Mouse (Mus musculus): ENCODE results near the gene Hmgn1.
"Not testable (repeated sequence)": the region's sequence is repeated elsewhere in the genome, so short reads cannot be mapped to it uniquely, and the experiment has no call there.

The Hmgn1 gene

GRCm38 (mm10) chr16:96120022-96120623 is 7.4 kb downstream of the Hmgn1 start:
- no peak for DNase-seq

- DNase-seq, result no peak
Observed at GRCm38 (mm10) chr16:96114729-96115128, 12.8 kb downstream of the Hmgn1 start.

- no peak for DNase-seq
Observed at GRCm38 (mm10) chr16:96112769-96113168, 14.8 kb downstream of the Hmgn1 start.

- no peak for DNase-seq
Observed at GRCm38 (mm10) chr16:96110655-96111345, 16.7 kb downstream of the Hmgn1 start.

GRCm38 (mm10) chr16:96109673-96110072 is 17.9 kb downstream of the Hmgn1 start:
- DNase-seq, result no peak

GRCm38 (mm10) chr16:96103036-96103435 is 24.5 kb downstream of the Hmgn1 start:
- DNase-seq, result peak; percentile 59

- DNase-seq, result not testable (repeated sequence)
Observed at GRCm38 (mm10) chr16:96097811-96098210, 29.7 kb downstream of the Hmgn1 start.

GRCm38 (mm10) chr16:96095966-96096365 is 31.6 kb downstream of the Hmgn1 start:
- no peak for DNase-seq

GRCm38 (mm10) chr16:96091515-96092504 is 35.7 kb downstream of the Hmgn1 start:
- peak; percentile 46 for DNase-seq

- DNase-seq, result no peak
Observed at GRCm38 (mm10) chr16:96088120-96088519, 39.4 kb downstream of the Hmgn1 start.

GRCm38 (mm10) chr16:96087436-96087835 is 40.1 kb downstream of the Hmgn1 start:
- no peak for DNase-seq

GRCm38 (mm10) chr16:96087001-96087400 is 40.5 kb downstream of the Hmgn1 start:
- no peak for DNase-seq

- no peak for DNase-seq
Observed at GRCm38 (mm10) chr16:96085597-96085996, 41.9 kb downstream of the Hmgn1 start.

- DNase-seq, result peak; percentile 60
Observed at GRCm38 (mm10) chr16:96083179-96083646, 44.3 kb downstream of the Hmgn1 start.

GRCm38 (mm10) chr16:96082301-96083178 is 45.0 kb downstream of the Hmgn1 start, which contains the start of gene Brwd1:
Brwd1 (minus strand) TSS chr16:96082526.
- peak; percentile 91 for DNase-seq

- peak; percentile 63 for DNase-seq
Observed at GRCm38 (mm10) chr16:96081742-96082241, 45.7 kb downstream of the Hmgn1 start.

- DNase-seq, result peak; percentile 91
Observed at GRCm38 (mm10) chr16:96081331-96081730, 46.2 kb downstream of the Hmgn1 start.

GRCm38 (mm10) chr16:96080524-96080923 is 47.0 kb downstream of the Hmgn1 start:
- no peak for DNase-seq

Measured in lung, postnatal 14 days (tissue).